Mouse (Mus musculus) kidney, postnatal 10 days (tissue): Measurements from ENCODE around the gene Csf2.

Experiments
- DNase-seq: peaks from one replicate; pipeline ENCODE4 v3.0.0; 2021; ENCODE audit warnings: mixed read lengths

Gene Csf2

DNA sequence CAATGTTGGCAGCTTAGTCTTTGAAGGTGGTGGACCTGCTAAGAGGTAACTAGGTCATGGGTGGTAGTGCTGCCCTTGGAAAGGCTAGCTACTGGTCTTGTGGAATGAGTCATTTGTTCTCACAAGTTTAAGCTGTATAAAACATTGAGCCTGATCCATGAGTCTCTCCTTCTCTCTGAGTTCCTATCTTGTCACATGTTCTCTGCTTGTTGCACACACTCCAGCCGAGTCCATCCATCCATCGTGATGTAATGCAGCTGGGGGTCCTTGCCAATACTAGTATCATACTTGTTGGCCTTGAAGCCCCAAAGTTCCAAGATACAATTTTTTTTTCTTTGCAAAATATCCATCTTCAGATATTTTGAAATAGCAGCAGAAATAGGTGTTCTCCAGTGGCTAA, 22.0 kb downstream of the Csf2 start:
- DNase-seq, result no peak

DNA sequence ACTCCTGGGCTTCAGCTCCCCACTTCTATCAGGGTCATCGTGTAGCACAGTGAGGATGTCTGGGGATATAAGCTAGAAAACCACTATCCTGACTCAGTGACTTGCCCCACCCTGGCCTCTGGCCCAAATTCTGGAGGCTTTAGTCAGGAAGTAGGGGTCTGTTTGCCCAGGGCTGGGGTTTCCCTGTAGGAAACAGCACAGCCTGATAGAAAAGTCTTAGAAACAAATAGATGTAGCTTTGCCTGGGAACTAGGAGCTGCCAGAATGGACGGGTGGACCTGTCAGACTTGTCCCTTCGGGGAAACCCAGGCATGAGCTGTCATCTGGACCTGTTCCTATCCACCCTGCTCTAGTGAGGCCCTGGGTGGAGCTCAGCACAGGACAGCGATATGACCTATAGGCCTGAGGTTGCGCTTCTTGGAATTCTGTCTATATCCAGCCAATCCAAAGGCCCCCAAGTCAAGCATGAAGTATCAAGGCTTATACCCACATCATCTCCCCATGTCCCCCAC, 24.9 kb downstream of the Csf2 start:
- DNase-seq, result no peak

DNA sequence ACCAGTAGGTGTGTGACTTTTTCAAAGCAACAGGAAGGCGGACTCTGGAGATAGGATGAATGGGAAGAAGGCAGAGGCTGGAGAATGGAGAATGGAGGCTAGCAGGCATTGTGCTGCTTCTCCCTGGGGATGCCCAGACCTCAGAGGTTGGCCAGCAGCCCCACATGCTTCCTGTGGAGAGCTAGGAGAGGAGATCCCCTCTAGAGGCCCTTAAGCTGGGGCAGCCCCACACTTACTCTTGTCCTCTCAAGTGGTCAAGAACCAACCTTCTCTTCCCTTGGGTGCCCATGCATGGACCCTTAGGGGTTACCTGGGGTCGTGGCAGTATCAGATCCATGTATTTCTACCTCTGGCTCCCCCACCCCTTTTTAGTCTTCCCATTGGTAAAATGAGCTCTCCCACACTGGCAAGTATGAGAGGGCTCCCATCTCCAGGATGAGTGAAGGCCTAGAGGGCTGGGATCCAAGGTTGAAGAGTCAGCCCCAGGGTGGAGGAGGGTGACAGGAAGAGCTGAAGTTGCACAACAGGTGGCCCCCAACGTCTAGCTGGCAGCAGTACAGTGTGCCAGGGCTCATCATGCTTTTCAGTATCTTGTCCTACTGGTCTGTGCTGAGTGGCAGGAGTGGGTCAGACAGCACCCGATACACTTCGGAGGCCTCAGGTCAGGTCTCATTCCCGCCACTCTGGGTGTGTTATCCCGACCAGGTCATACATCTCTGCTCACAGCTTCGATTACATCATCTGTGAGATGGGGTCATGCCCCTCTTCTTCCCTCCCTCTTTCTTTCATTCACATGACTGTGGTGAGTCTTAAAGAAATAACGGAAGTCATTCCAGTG, 25.6 kb downstream of the Csf2 start:
- DNase-seq, result no peak

DNA sequence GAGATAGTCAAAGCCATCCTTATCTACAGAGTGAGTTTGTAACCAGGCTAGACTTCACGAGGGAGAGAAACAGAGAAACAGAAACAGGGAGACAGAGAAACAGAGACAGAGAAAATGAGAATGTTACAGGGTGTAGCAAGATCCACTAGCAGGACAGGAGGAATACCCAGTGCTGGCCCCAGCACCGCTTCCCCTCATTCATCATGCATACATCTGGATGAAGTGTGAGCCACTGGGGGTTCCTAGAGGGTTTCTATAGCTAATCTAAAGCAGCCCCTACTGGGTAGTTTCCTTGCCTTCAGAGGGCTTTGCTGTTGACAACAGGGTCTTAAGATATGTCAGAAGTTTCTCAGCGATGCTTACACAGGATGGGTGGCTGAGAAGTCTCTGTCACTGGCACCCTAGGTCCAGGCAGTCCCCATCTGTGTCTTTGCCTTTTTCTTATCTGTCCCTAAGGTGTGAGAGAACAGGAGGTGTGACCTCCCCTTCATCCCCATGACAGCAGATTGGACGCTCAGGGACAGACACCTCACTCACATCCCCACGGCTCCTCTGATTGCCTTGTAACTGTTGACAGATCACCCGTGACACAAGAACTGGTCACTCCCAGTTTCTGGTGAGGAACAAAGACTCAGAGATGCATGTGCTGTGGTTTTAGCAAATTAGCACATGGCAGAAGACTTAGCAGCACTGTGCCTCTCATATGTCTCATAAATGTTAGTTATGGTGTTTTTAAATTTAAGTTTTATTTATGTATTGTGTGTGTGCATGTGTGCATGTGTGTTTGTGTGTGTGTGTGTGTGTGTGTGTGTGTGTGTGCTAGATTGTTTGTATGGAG, 29.3 kb downstream of the Csf2 start:
- no peak for DNase-seq

DNA sequence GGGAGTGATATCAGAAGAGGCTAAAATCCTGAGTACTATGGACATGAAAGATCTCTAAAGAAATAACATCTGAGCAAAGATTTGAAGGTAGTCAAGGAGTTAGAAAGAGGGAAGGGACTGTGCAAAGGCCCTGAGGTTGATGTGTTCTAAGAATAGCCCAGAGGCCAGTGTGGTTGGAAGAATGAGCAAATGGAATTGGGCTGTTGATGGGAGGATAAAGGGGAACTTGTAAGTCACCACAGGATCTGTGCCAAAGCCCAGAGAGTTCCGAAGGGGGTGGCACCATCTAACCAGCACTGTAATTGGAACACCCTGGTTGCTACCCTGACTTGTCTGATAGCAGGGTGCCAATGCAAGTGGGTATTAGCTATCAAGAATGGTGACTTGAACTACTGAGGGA, 30.3 kb downstream of the Csf2 start:
- DNase-seq, result no peak

DNA sequence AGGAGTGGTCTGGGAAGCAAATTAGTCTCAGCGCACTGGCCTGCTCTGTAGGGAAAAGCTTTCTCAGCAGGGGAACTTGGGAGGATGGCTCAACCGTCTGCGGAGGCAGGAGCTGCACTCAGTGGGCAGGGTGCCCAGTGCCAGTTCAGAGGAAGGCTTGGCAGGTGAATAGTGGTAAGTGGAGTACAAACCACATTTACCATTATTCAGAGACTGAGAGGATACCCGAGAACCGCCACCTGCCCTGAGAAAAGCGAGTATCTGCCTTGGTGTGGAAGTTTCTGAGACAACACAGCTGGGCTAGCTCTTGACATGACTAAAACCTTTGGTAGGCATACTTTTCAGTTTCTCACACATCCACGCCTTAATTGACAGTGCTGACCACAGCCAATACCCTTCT, 32.1 kb downstream of the Csf2 start:
- peak; percentile 15 for DNase-seq

DNA sequence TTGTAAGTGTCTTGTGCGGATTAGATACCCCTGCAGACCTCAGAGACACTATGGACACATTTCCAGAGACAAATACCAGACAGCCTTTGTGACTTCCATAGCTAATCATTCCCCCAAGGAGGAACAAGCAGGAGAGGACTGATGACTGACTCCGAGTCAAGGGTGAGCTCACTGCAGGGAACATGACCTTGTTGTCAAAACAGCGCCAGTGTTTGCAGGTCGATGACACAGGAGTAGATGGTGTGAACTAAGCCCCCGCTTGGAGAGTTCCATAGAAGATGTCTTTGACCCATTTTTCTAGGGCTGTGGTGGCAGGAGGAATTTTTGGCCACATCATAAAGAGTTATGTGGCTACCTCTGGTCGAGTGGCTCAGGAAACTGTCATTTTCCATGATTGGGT, 33.4 kb downstream of the Csf2 start:
- DNase-seq, result no peak

DNA sequence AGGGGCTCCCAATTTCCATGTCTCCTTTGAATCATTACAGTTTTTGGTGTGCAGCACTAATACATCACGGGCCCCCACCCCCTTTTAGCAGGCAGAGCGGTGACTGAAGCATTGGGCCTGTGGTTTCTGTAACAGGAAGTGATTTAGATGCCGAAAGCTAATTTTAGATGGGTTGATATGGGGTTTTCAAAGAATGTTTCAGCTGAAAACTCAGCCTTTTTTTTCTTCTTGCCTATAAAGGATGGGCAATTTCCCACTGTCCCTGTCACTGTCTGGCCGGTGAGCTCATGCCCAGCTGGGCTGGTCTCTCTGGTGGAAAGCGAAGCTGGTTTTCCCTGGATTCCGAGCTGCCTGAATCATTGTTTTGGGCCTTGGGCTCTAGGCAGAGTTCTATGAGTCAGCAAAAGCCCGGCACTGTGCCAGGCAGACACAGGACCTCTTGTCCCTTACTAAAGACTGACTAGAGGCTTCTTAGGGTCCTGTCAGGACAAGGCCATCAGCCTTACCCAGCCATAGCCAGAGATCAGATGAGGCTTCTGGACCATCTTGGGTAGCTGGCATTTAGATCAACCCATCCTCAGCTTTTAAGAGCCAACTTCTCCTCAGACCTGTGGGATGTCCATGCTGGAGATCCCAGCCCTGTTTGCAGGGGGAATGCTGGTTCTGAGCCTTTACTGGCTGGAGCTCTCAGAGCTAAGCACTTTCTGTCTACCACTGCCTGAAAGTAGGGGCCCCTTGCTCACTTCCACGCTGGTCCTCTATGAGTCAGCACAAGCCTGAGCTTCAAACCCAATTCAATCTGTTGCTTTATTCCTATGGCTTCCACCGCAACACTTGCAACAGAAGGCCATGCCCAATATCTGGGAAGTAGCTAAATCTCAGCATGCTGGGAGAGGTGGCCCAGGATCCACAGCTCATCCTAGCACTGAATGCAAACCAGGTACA, 34.7 kb downstream of the Csf2 start:
- DNase-seq, result peak; percentile 85

DNA sequence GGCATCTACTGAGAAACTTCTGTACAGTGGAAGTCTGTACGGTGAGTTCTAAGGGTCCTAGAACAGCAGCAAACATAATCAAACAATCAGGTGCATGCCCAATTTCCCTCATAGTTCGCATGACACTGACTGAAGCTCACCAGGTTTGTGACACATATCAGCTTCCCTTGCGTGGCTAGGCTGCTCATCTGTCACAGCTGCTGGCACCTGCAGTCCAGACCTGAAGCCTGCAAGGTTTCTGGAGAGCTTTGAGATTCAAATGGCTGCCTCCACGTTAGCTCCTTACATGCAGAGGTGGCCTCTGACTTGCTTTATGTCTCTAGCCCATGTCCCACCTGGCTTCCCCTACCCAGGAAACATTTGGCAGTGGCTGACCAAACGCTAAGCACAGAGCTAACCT, 35.8 kb downstream of the Csf2 start:
- DNase-seq, result no peak

DNA sequence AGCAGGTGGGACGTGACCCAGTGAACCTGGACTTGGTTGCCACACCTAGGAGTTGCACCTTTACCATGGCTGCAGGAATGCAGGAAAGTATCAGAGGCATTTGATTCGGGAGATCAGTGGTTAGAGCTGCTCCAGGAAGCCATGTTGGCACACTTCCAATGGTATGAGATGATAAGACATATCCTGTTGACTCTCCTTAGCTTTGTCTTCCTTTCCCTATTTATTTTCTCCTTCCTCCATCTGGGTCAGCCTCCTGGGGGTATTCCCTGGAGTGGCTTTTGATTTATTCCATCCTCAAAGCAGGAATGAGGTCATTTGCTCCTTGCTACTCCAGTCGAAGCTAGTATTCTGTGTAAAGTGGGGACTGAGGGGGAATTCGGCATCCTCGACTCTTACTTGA, 42.5 kb downstream of the Csf2 start:
- no peak for DNase-seq

DNA sequence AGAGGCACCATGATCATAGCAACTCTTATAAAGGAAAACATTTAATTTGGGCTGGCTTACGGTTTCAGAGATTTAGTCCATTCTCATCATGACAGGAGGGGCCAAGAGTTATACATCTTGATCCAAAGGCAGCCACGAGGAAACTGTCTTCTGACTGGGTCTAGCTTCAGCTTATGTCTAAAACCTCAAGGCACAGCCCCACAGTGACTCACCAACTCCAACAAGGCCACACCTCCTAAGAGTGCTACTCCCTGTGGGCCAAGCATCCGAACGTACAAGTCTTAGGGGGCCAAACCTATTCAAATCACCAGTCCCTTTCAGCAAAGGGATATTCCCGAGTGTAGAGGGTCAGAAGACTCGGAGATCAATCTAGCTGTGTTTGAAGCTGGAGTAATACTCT, 44.1 kb downstream of the Csf2 start:
- DNase-seq, result no peak

DNA sequence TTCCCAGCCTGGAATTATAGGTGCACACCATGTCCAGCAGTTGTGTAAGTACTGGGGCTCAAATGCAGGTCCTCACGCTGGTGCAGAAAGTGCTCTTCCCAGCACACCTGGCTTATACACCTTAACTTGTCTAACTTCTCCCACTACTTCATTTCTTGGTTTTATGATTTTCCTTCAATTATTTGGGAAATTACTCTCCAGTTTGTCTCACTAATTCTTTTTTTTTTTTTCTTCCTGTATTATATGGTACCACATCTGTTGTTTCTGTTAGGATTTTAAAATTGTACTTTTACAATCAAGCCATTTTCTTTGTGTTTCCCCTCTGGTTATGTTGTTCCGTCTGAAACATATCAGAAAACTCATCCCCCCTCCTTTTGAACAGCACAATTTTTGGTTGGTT, 44.7 kb downstream of the Csf2 start:
- DNase-seq, result no peak

DNA sequence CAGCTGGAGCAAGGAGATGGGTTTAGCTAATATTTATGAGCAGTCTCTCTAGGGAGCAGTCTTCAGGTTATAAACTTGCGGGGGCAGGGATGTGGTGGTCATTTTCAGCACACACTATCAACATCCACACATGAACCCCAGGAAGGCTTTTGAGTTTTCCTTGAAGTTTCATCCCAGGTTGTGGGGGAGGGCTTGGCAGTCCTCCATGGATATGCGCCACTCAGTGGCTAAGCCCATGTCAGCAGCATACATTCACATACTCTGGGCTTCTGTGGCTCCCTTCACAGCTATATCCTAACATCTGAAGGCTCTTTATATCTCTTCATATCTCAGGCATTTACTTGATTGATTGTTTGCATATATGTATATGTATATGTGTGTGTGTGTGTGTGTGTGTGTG, 46.3 kb downstream of the Csf2 start:
- peak; percentile 51 for DNase-seq

DNA sequence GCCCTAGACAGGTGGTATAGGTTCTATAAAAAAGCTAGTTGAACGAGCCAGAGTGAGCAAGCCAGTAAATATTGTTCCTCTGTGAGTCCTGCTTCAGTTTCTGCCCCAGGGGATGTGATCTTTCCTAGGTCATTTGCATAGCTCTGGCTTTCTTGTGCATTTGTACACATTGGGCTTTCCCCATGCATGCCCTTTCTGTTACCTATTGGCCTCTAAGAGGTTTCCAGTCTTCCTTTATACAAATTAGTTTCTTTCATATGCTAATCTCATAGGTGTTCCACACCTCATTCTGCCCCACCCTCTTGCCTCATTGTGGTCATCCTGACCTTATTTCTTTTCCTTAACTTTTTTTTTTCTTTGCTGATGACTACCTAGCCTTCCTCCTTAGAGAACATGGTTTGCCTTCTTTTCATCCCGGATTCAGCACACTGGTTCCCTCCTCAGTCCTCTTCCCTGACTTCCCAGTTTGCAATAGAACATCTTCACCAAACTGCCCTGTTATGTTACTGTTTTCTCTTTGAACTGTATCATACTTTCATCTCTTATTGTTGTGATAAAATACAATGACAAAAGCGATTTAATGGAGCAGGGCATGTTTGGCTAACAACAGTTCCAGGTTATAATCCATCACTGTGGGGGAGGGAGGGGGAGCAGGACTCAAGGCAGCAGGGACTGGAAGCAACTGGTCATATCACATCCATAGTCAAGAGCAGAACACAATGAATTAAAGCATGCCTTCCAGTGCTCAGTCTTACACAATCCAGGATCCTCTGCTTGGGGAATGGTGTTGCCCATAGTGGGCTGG, 47.4 kb downstream of the Csf2 start:
- DNase-seq, result no peak

DNA sequence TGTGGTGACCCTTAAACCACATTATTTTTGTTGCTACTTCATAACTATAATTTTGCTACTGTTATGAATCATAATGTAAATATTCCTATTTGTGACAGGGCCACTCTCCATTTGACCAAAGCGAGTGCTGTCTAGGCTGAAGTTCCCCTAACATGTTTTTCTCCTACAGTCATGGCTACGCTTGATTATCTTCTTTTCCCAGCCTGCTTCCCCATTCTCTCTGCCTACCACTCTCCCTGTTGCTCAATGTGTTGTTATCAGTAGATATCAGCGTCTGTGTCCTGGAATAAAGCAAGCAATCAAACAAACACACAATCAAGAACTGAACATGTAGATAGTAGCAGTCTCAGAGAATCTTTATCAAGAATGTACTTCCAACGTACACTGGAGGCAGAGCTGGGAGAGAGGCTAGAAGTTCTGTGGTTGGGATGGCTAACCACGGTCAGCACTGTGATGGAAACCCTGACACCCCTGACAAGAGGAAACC, 48.1 kb downstream of the Csf2 start:
- no peak for DNase-seq
